Mouse (Mus musculus): ENCODE data around the gene Ccdc189. TPM values are rescaled to one million over a fixed set of nuclear protein-coding genes. Genes with fewer than 3 reads are reported as not detected.

The Ccdc189 gene
- total and polyA plus RNA-seq, 2 experiments from 2014 or later: 8.1 to 11.8 TPM

DNA sequence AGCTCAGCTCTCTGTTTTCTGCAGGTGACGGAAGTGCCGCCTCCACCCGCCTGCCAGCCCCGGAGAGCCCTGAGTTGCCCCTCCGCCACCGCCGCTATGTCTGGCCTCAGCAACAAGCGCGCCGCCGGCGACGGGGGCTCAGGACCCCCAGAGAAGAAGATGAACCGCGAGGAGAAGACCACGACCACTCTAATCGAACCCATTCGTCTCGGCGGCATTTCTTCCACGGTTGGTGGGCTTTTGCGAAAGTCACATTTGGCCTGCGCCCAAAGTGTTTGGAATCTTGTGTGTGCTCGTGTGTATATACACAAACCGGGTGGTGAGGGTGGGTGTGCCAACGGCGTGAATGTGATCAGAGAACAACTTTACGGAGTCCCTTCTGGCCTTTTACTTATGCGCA lies 506 bp upstream of the Ccdc189 start:
- Histone ChIP-seq H3K27me3 (ENCODE audit: insufficient read depth, low read length) (no peaks in the 10 kb centered on the region), H3K4me1 (ENCODE audit: insufficient read depth, low read length) (peaks cover 3% of the 10 kb centered on the region; the same call in 1 of the 2 replicates), H3K4me3 (ENCODE audit: low read depth, low read length) (peak overlapping the region; percentile 68), H3K4me2 (ENCODE audit: low read depth, low read length, poor library complexity, severe bottlenecking) (peak overlapping the region; percentile 87), H3K36me3 (ENCODE audit: insufficient read depth, low read length) (peaks cover 34% of the 10 kb centered on the region), H3K27ac (ENCODE audit: low read depth, low read length) (peak overlapping the region; percentile 53), H3K9ac (replicated peaks; ENCODE audit: low read length, poor library complexity, severe bottlenecking) (peak overlapping the region; percentile 59), H3K9me3 (ENCODE audit: low read length) (no peaks in the 10 kb centered on the region)
- no peak for ATAC-seq (ENCODE audit: low FRiP score)
- WGBS: 5% methylated on average over 29 of the region's 29 CpGs
- no peak for TF ChIP-seq CTCF (IDR thresholded peaks at IDR 0.05)
- DNase-seq (ENCODE audit: low spot score): no peak

GRCm38 (mm10) chr7:127587196-127587595 lies 1.2 kb downstream of the Ccdc189 start:
- no peak for TF ChIP-seq CTCF (IDR thresholded peaks at IDR 0.05)
- H3K9ac ChIP-seq (replicated peaks; ENCODE audit: low read length, poor library complexity, severe bottlenecking): peak overlapping the region; percentile 46; the same call in 1 of the 2 replicates
- H3K4me2 ChIP-seq (ENCODE audit: low read depth, low read length, poor library complexity, severe bottlenecking): peak overlapping the region; percentile 87
- H3K4me1 ChIP-seq (ENCODE audit: insufficient read depth, low read length): peaks cover 3% of the 10 kb centered on the region; the same call in 1 of the 2 replicates
- H3K4me3 ChIP-seq (ENCODE audit: low read depth, low read length): peak overlapping the region; percentile 68; the same call in 1 of the 2 replicates
- no peaks in the 10 kb centered on the region for H3K9me3 ChIP-seq (ENCODE audit: low read length)
- H3K27me3 ChIP-seq (ENCODE audit: insufficient read depth, low read length): no peaks in the 10 kb centered on the region
- DNase-seq (ENCODE audit: low spot score) (no peak), ATAC-seq (ENCODE audit: low FRiP score) (no peak)
- 74% methylated on average over 5 of the region's 5 CpGs for WGBS
- H3K27ac ChIP-seq (ENCODE audit: low read depth, low read length): no peak overlapping the region
- H3K36me3 ChIP-seq (ENCODE audit: insufficient read depth, low read length): peaks cover 36% of the 10 kb centered on the region

DNA sequence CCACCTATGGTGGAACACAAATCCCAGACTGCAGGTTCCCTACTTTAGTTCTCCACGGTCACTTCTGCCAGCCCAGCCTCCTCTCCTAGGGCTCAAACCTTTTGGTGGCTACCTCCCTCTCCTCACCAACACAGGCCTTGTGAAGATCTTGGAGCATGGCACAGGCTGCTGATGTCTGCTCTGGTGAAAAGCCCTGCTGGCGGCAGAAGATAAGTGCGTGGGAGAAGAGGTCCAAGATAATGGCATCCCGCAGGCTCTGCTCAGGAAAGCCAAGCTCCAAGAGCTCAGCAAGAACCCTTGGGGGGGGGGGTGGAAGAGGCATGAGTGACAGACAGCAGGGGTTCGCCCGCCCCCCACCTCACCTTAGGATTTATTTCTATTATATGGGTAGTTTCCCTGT lies 2.2 kb downstream of the Ccdc189 start:
- H3K27ac ChIP-seq (ENCODE audit: low read depth, low read length): no peak overlapping the region
- H3K36me3 ChIP-seq (ENCODE audit: insufficient read depth, low read length): peaks cover 28% of the 10 kb centered on the region
- no peak for DNase-seq (ENCODE audit: low spot score)
- H3K9me3 ChIP-seq (ENCODE audit: low read length): no peaks in the 10 kb centered on the region
- H3K9ac ChIP-seq (replicated peaks; ENCODE audit: low read length, poor library complexity, severe bottlenecking): no peak overlapping the region
- ATAC-seq (ENCODE audit: low FRiP score): no peak
- peaks cover 3% of the 10 kb centered on the region; the same call in 1 of the 2 replicates for H3K4me1 ChIP-seq (ENCODE audit: insufficient read depth, low read length)
- H3K4me2 ChIP-seq (ENCODE audit: low read depth, low read length, poor library complexity, severe bottlenecking): no peak overlapping the region
- H3K4me3 ChIP-seq (ENCODE audit: low read depth, low read length): no peak overlapping the region
- no peak for TF ChIP-seq CTCF (IDR thresholded peaks at IDR 0.05)
- H3K27me3 ChIP-seq (ENCODE audit: insufficient read depth, low read length): no peaks in the 10 kb centered on the region
- WGBS: 92% methylated on average over 6 of the region's 6 CpGs

GRCm38 (mm10) chr7:127585031-127585430 lies 3.4 kb downstream of the Ccdc189 start:
- H3K4me2 ChIP-seq (ENCODE audit: low read depth, low read length, poor library complexity, severe bottlenecking): no peak overlapping the region
- no peaks in the 10 kb centered on the region for H3K9me3 ChIP-seq (ENCODE audit: low read length)
- H3K4me3 ChIP-seq (ENCODE audit: low read depth, low read length): no peak overlapping the region
- TF ChIP-seq CTCF (IDR thresholded peaks at IDR 0.05): no peak
- H3K27me3 ChIP-seq (ENCODE audit: insufficient read depth, low read length): no peaks in the 10 kb centered on the region
- H3K36me3 ChIP-seq (ENCODE audit: insufficient read depth, low read length): peaks cover 24% of the 10 kb centered on the region
- H3K4me1 ChIP-seq (ENCODE audit: insufficient read depth, low read length): peaks cover 3% of the 10 kb centered on the region; the same call in 1 of the 2 replicates
- DNase-seq (ENCODE audit: low spot score): no peak
- H3K27ac ChIP-seq (ENCODE audit: low read depth, low read length): no peak overlapping the region
- ATAC-seq (ENCODE audit: low FRiP score): no peak
- 87% methylated on average over 7 of the region's 7 CpGs for WGBS
- no peak overlapping the region for H3K9ac ChIP-seq (replicated peaks; ENCODE audit: low read length, poor library complexity, severe bottlenecking)

DNA sequence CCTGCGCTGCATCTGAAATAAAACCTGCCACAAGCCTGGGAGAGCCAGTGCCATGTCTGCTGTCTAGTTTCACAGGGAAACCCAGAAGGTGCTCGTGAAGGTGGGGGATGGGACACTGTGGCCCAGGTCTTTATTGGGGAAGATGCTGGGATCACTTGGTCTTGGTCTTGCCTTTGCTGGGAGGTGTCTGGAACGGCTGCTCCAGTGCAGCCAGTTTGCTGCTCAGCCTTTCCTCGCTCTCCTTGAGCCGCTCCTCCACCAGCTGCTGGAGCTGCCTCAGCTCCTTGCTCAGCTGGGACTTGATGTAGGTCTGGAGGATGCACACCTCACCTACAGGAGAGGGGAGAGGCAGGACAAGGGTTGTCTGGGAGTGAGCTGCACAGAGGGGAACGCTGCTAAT lies 5.1 kb downstream of the Ccdc189 start:
- H3K9ac ChIP-seq (replicated peaks; ENCODE audit: low read length, poor library complexity, severe bottlenecking): no peak overlapping the region
- no peaks in the 10 kb centered on the region for H3K27me3 ChIP-seq (ENCODE audit: insufficient read depth, low read length)
- H3K4me2 ChIP-seq (ENCODE audit: low read depth, low read length, poor library complexity, severe bottlenecking): no peak overlapping the region
- no peak for TF ChIP-seq CTCF (IDR thresholded peaks at IDR 0.05)
- no peaks in the 10 kb centered on the region for H3K9me3 ChIP-seq (ENCODE audit: low read length)
- no peak for ATAC-seq (ENCODE audit: low FRiP score)
- no peaks in the 10 kb centered on the region for H3K4me1 ChIP-seq (ENCODE audit: insufficient read depth, low read length)
- H3K36me3 ChIP-seq (ENCODE audit: insufficient read depth, low read length): peaks cover 30% of the 10 kb centered on the region
- H3K27ac ChIP-seq (ENCODE audit: low read depth, low read length): no peak overlapping the region
- 99% methylated on average over 6 of the region's 6 CpGs for WGBS
- no peak for DNase-seq (ENCODE audit: low spot score)
- no peak overlapping the region for H3K4me3 ChIP-seq (ENCODE audit: low read depth, low read length)

DNA sequence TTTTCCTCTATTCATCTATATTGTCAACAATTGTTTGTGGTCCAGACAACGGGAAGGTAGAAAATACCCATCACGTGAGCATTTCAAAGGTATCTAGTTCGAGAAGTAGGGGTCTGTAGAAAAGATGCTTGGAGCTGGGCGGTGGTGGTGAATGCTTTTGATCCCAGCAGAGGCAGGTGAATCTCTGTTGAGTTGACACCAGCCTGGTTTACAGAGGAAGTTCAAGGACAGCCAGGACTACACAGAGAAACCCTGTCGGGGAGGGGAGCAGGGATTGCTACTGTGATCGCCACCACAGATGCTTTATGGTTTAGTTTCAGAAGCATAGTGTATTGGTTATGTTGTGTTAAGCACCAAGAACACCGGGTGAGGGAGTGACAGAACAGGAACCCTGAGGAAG lies 14.3 kb downstream of the Ccdc189 start:
- ATAC-seq (ENCODE audit: low FRiP score): no peak
- DNase-seq (ENCODE audit: low spot score): no peak
- peak overlapping the region; percentile 88 for H3K4me2 ChIP-seq (ENCODE audit: low read depth, low read length, poor library complexity, severe bottlenecking)
- H3K9ac ChIP-seq (replicated peaks; ENCODE audit: low read length, poor library complexity, severe bottlenecking): peak overlapping the region; percentile 72
- H3K27me3 ChIP-seq (ENCODE audit: insufficient read depth, low read length): no peaks in the 10 kb centered on the region
- 0 out of 2 replicates have a peak, but pooled peaks cover 11% of the 10 kb centered on the region for H3K4me1 ChIP-seq (ENCODE audit: insufficient read depth, low read length)
- 20% methylated on average over 7 of the region's 7 CpGs for WGBS
- H3K27ac ChIP-seq (ENCODE audit: low read depth, low read length): peak overlapping the region; percentile 72; the same call in 1 of the 2 replicates
- H3K36me3 ChIP-seq (ENCODE audit: insufficient read depth, low read length): peaks cover 11% of the 10 kb centered on the region
- H3K9me3 ChIP-seq (ENCODE audit: low read length): no peaks in the 10 kb centered on the region
- H3K4me3 ChIP-seq (ENCODE audit: low read depth, low read length): peak overlapping the region; percentile 64
- TF ChIP-seq CTCF (IDR thresholded peaks at IDR 0.05): no peak
